Mouse (Mus musculus) erythroblast, embryonic 14.5 days (primary cell): ENCODE measurements around the gene Snx5.

Source experiments
- GATA1 ChIP-seq: IDR thresholded peaks from 2 replicates; pipeline ENCODE4 v1.6.1; 2012; ENCODE audit warnings: low read length, inconsistent platforms, mixed read lengths
- TAL1 ChIP-seq: IDR thresholded peaks from 3 replicates; pipeline ENCODE4 v1.6.1; 2012; ENCODE audit warnings: low read length, inconsistent platforms, mixed read lengths

- TF ChIP-seq GATA1: no peak
- TF ChIP-seq TAL1: no peak
These were observed 25.2 kb downstream of the Snx5 start for GRCm38 (mm10) chr2:144245464-144245863.
